Mouse (Mus musculus): ENCODE measurements around the gene Fmnl2. TPM values are rescaled to one million over a fixed set of nuclear protein-coding genes. Genes with fewer than 3 reads are reported as not detected.

Gene Fmnl2
- polyA plus RNA-seq, 1 experiment from 2014 or later: 3.0 TPM

GRCm38 (mm10) chr2:52920701-52921435 is 63.2 kb downstream of the Fmnl2 start:
- DNase-seq (ENCODE audit: low spot score) (no peak), ATAC-seq (ENCODE audit: low FRiP score, low TSS enrichment) (no peak)
- H3K4me3 ChIP-seq (ENCODE audit: low read depth, low read length): no peak overlapping the region
- TF ChIP-seq EP300 (optimal IDR thresholded peaks at IDR 0.05): no peak
- TF ChIP-seq CTCF (IDR thresholded peaks at IDR 0.05; ENCODE audit: low read depth): no peak
- H3K27ac ChIP-seq (replicated peaks): no peak overlapping the region
- H3K4me1 ChIP-seq (replicated peaks; ENCODE audit: control insufficient read depth, insufficient read depth): no peaks in the 10 kb centered on the region
- 86% methylated on average over 5 of the region's 5 CpGs for WGBS
- H3K9me3 ChIP-seq (ENCODE audit: control insufficient read depth, low read length): no peaks in the 10 kb centered on the region
- no peaks in the 10 kb centered on the region for H3K36me3 ChIP-seq (ENCODE audit: control insufficient read depth, insufficient read depth, low read length)
- no peak overlapping the region for H3K4me2 ChIP-seq (replicated peaks; ENCODE audit: low read depth)
- no peak overlapping the region for H3K9ac ChIP-seq (ENCODE audit: low read length)
- H3K27me3 ChIP-seq (ENCODE audit: control insufficient read depth, insufficient read depth, low read length): no peaks in the 10 kb centered on the region

GRCm38 (mm10) chr2:52925062-52925461 is 67.4 kb downstream of the Fmnl2 start:
- Histone ChIP-seq H3K4me1 (replicated peaks; ENCODE audit: control insufficient read depth, insufficient read depth) (0 out of 2 replicates have a peak, but pooled peaks cover 2% of the 10 kb centered on the region), H3K27ac (replicated peaks) (no peak overlapping the region), H3K4me2 (replicated peaks; ENCODE audit: low read depth) (no peak overlapping the region), H3K27me3 (ENCODE audit: control insufficient read depth, insufficient read depth, low read length) (no peaks in the 10 kb centered on the region), H3K36me3 (ENCODE audit: control insufficient read depth, insufficient read depth, low read length) (no peaks in the 10 kb centered on the region), H3K4me3 (ENCODE audit: low read depth, low read length) (no peak overlapping the region), H3K9ac (ENCODE audit: low read length) (no peak overlapping the region), H3K9me3 (ENCODE audit: control insufficient read depth, low read length) (no peaks in the 10 kb centered on the region)
- TF ChIP-seq EP300 (optimal IDR thresholded peaks at IDR 0.05) (no peak), CTCF (IDR thresholded peaks at IDR 0.05; ENCODE audit: low read depth) (no peak)
- 44% methylated on average over 3 of the region's 3 CpGs for WGBS
- DNase-seq (ENCODE audit: low spot score) (no peak), ATAC-seq (ENCODE audit: low FRiP score, low TSS enrichment) (no peak)

GRCm38 (mm10) chr2:52927381-52927780 is 69.7 kb downstream of the Fmnl2 start:
- Histone ChIP-seq H3K36me3 (ENCODE audit: control insufficient read depth, insufficient read depth, low read length) (no peaks in the 10 kb centered on the region), H3K4me1 (replicated peaks; ENCODE audit: control insufficient read depth, insufficient read depth) (0 out of 2 replicates have a peak, but pooled peaks cover 2% of the 10 kb centered on the region), H3K4me2 (replicated peaks; ENCODE audit: low read depth) (no peak overlapping the region), H3K27me3 (ENCODE audit: control insufficient read depth, insufficient read depth, low read length) (no peaks in the 10 kb centered on the region), H3K27ac (replicated peaks) (no peak overlapping the region), H3K9ac (ENCODE audit: low read length) (no peak overlapping the region), H3K4me3 (ENCODE audit: low read depth, low read length) (no peak overlapping the region), H3K9me3 (ENCODE audit: control insufficient read depth, low read length) (no peaks in the 10 kb centered on the region)
- TF ChIP-seq EP300 (optimal IDR thresholded peaks at IDR 0.05): no peak
- no peak for TF ChIP-seq CTCF (IDR thresholded peaks at IDR 0.05; ENCODE audit: low read depth)
- no peak for DNase-seq (ENCODE audit: low spot score)
- no peak for ATAC-seq (ENCODE audit: low FRiP score, low TSS enrichment)
- 45% methylated on average over 3 of the region's 3 CpGs for WGBS

- Histone ChIP-seq H3K36me3 (ENCODE audit: control insufficient read depth, insufficient read depth, low read length) (no peaks in the 10 kb centered on the region), H3K9me3 (ENCODE audit: control insufficient read depth, low read length) (no peaks in the 10 kb centered on the region), H3K27ac (replicated peaks) (no peak overlapping the region), H3K27me3 (ENCODE audit: control insufficient read depth, insufficient read depth, low read length) (no peaks in the 10 kb centered on the region), H3K4me3 (ENCODE audit: low read depth, low read length) (no peak overlapping the region), H3K4me2 (replicated peaks; ENCODE audit: low read depth) (no peak overlapping the region), H3K4me1 (replicated peaks; ENCODE audit: control insufficient read depth, insufficient read depth) (0 out of 2 replicates have a peak, but pooled peaks cover 2% of the 10 kb centered on the region), H3K9ac (ENCODE audit: low read length) (no peak overlapping the region)
- DNase-seq (ENCODE audit: low spot score): no peak
- no peak for ATAC-seq (ENCODE audit: low FRiP score, low TSS enrichment)
- 59% methylated on average over 10 of the region's 10 CpGs for WGBS
- no peak for TF ChIP-seq EP300 (optimal IDR thresholded peaks at IDR 0.05)
- no peak for TF ChIP-seq CTCF (IDR thresholded peaks at IDR 0.05; ENCODE audit: low read depth)
These were observed 70.2 kb downstream of the Fmnl2 start for GRCm38 (mm10) chr2:52927858-52928301.

GRCm38 (mm10) chr2:52928401-52928800 is 70.7 kb downstream of the Fmnl2 start:
- H3K27ac ChIP-seq (replicated peaks): no peak overlapping the region
- 65% methylated on average over 3 of the region's 3 CpGs for WGBS

More at GRCm38 (mm10) chr2:52928401-52928800, 70.7 kb downstream of the Fmnl2 start:
- H3K4me1 ChIP-seq (replicated peaks; ENCODE audit: control insufficient read depth, insufficient read depth): 0 out of 2 replicates have a peak, but pooled peaks cover 2% of the 10 kb centered on the region
- no peak for DNase-seq (ENCODE audit: low spot score)
- H3K4me2 ChIP-seq (replicated peaks; ENCODE audit: low read depth): no peak overlapping the region
- H3K9ac ChIP-seq (ENCODE audit: low read length): no peak overlapping the region
- TF ChIP-seq EP300 (optimal IDR thresholded peaks at IDR 0.05) (no peak), CTCF (IDR thresholded peaks at IDR 0.05; ENCODE audit: low read depth) (no peak)
- no peaks in the 10 kb centered on the region for H3K9me3 ChIP-seq (ENCODE audit: control insufficient read depth, low read length)
- H3K27me3 ChIP-seq (ENCODE audit: control insufficient read depth, insufficient read depth, low read length): no peaks in the 10 kb centered on the region
- no peak for ATAC-seq (ENCODE audit: low FRiP score, low TSS enrichment)
- no peak overlapping the region for H3K4me3 ChIP-seq (ENCODE audit: low read depth, low read length)
- H3K36me3 ChIP-seq (ENCODE audit: control insufficient read depth, insufficient read depth, low read length): no peaks in the 10 kb centered on the region
